Mouse (Mus musculus) kidney, adult 11 months (tissue): ENCODE data around the gene Fermt1.

Source experiments
- DNase-seq: peaks from one replicate; pipeline ENCODE4 v3.0.0; 2022

Fermt1 gene

GRCm38 (mm10) chr2:132945326-132946207, at the start of gene Fermt1:
Gene Fermt1, minus strand, starts transcription at chr2:132945906.
- DNase-seq = peak; percentile 65

- no peak for DNase-seq
These were observed 47.2 kb upstream of the Fermt1 start for GRCm38 (mm10) chr2:132992659-132993531.

GRCm38 (mm10) chr2:132989778-132990564, 44.3 kb upstream of the Fermt1 start:
- no peak for DNase-seq

- no peak for DNase-seq
These were observed 27.6 kb upstream of the Fermt1 start for GRCm38 (mm10) chr2:132973346-132973745.

- DNase-seq = peak; percentile 14
These were observed 25.1 kb upstream of the Fermt1 start for GRCm38 (mm10) chr2:132970772-132971173.

GRCm38 (mm10) chr2:132957786-132958185, 12.1 kb upstream of the Fermt1 start:
- peak; percentile 51 for DNase-seq

- no peak for DNase-seq
These were observed 6.5 kb upstream of the Fermt1 start for GRCm38 (mm10) chr2:132952197-132952596.

GRCm38 (mm10) chr2:132948174-132948573, 2.5 kb upstream of the Fermt1 start:
- DNase-seq = no peak

- DNase-seq = peak; percentile 74
These were observed 1.3 kb upstream of the Fermt1 start for GRCm38 (mm10) chr2:132946976-132947375.

GRCm38 (mm10) chr2:132944711-132945325, 888 bp downstream of the Fermt1 start:
- DNase-seq = peak; percentile 40

GRCm38 (mm10) chr2:132943997-132944396, 1.7 kb downstream of the Fermt1 start:
- peak; percentile 32 for DNase-seq

GRCm38 (mm10) chr2:132943596-132943995, 2.1 kb downstream of the Fermt1 start:
- no peak for DNase-seq

GRCm38 (mm10) chr2:132939056-132939455, 6.7 kb downstream of the Fermt1 start:
- peak; percentile 92 for DNase-seq

- no peak for DNase-seq
These were observed 9.5 kb downstream of the Fermt1 start for GRCm38 (mm10) chr2:132936176-132936575.

GRCm38 (mm10) chr2:132934711-132935110, 11.0 kb downstream of the Fermt1 start:
- no peak for DNase-seq

GRCm38 (mm10) chr2:132934142-132934541, 11.6 kb downstream of the Fermt1 start:
- no peak for DNase-seq

GRCm38 (mm10) chr2:132928999-132929398, 16.7 kb downstream of the Fermt1 start:
- no peak for DNase-seq

GRCm38 (mm10) chr2:132927871-132928270, 17.8 kb downstream of the Fermt1 start:
- DNase-seq = no peak

GRCm38 (mm10) chr2:132927298-132927697, 18.4 kb downstream of the Fermt1 start:
- DNase-seq = no peak

GRCm38 (mm10) chr2:132923290-132924085, 22.2 kb downstream of the Fermt1 start:
- DNase-seq = peak; percentile 85
